Comparison of ENCODE assay signal across 8 mouse cellular contexts in genomic region chr6:113418441-113419198, GRCm38 (mm10). TPM values are rescaled to one million over a fixed set of nuclear protein-coding genes. Genes with fewer than 3 reads are reported as not detected.
DNase-seq lines count a peak whose midpoint lies in the region; ATAC-seq and TF ChIP-seq lines count a peak whose summit lies in the region.

No protein-coding gene starts in this region.

- H3K4me3 ChIP-seq in spleen, adult 2 months (ENCODE audit: extremely low read depth, insufficient read depth, insufficient read length): peak overlapping the region; percentile 73
- H3K4me3 ChIP-seq in forebrain, embryonic 15.5 days: peak overlapping the region; percentile 60
- H3K4me3 ChIP-seq in limb, embryonic 14.5 days (replicated peaks; ENCODE audit: low read length): peak overlapping the region; percentile 69
- H3K4me3 ChIP-seq in neural tube, embryonic 14.5 days (ENCODE audit: low read depth, low read length): peak overlapping the region; percentile 54

- H3K9ac ChIP-seq in forebrain, embryonic 15.5 days (replicated peaks): peak overlapping the region; percentile 75
- peak overlapping the region; percentile 72 for H3K9ac ChIP-seq in limb, embryonic 14.5 days (ENCODE audit: low read depth, low read length, severe bottlenecking)
- peak overlapping the region; percentile 58 for H3K9ac ChIP-seq in neural tube, embryonic 14.5 days (replicated peaks; ENCODE audit: low read depth, low read length)

- peak; percentile 17 for DNase-seq in embryo, embryonic 11 days
- no peak for DNase-seq in embryo, embryonic 9.5 days (ENCODE audit: extremely low spot score)
- peak in 1 of 2 experiments; percentile 19 for DNase-seq in spleen, adult 2 months (ENCODE audit: low read depth in 1 of 2, low spot score in 2 of 2)
- DNase-seq in spleen, adult 18-20 months: no peak
- DNase-seq in limb, embryonic 14.5 days (ENCODE audit: low spot score): no peak
- DNase-seq in spleen, postnatal 36 days (ENCODE audit: low spot score in 2 of 2): no peak

- no peak overlapping the region for H3K27ac ChIP-seq in spleen, adult 2 months (ENCODE audit: insufficient read depth, low read length)
- H3K27ac ChIP-seq in forebrain, embryonic 15.5 days (replicated peaks): peak overlapping the region; percentile 24; the same call in 1 of the 2 replicates
- H3K27ac ChIP-seq in limb, embryonic 14.5 days (replicated peaks; ENCODE audit: low read depth, low read length): peak overlapping the region; percentile 43; the same call in 1 of the 2 replicates
- H3K27ac ChIP-seq in neural tube, embryonic 14.5 days (ENCODE audit: low read depth, low read length): no peak overlapping the region; the same call in 1 of the 2 replicates

- H3K27me3 ChIP-seq in spleen, adult 2 months (ENCODE audit: control insufficient read depth, insufficient read depth, low read length): no peaks in the 10 kb centered on the region
- no peaks in the 10 kb centered on the region for H3K27me3 ChIP-seq in forebrain, embryonic 15.5 days
- H3K27me3 ChIP-seq in limb, embryonic 14.5 days (ENCODE audit: control insufficient read depth, insufficient read depth, low read length): no peaks in the 10 kb centered on the region
- no peaks in the 10 kb centered on the region for H3K27me3 ChIP-seq in neural tube, embryonic 14.5 days (ENCODE audit: control insufficient read depth, insufficient read depth, low read length)

- no peak for TF ChIP-seq POLR2A in spleen, adult 2 months (IDR thresholded peaks at IDR 0.05; ENCODE audit: low read depth, low read length)
- TF ChIP-seq POLR2A in limb, embryonic 14.5 days (IDR thresholded peaks at IDR 0.05; ENCODE audit: borderline replicate concordance, extremely low read depth, insufficient read depth, insufficient read length): no peak

- TF ChIP-seq CTCF in spleen, adult 2 months (IDR thresholded peaks at IDR 0.05; ENCODE audit: extremely low read depth, insufficient read depth, insufficient read length, insufficient replicate concordance): no peak

- H3K36me3 ChIP-seq in spleen, adult 2 months (ENCODE audit: control insufficient read depth, insufficient read depth, low read length): no peaks in the 10 kb centered on the region
- no peaks in the 10 kb centered on the region; the same call in 1 of the 2 replicates for H3K36me3 ChIP-seq in forebrain, embryonic 15.5 days
- peaks cover 19% of the 10 kb centered on the region for H3K36me3 ChIP-seq in limb, embryonic 14.5 days (ENCODE audit: control insufficient read depth, insufficient read depth, low read length)
- H3K36me3 ChIP-seq in neural tube, embryonic 14.5 days (ENCODE audit: control insufficient read depth, insufficient read depth, low read length): peaks cover 4% of the 10 kb centered on the region; the same call in 1 of the 2 replicates

- H3K4me2 ChIP-seq in forebrain, embryonic 15.5 days (replicated peaks): peak overlapping the region; percentile 90
- peak overlapping the region; percentile 90 for H3K4me2 ChIP-seq in limb, embryonic 14.5 days (replicated peaks; ENCODE audit: low read depth, low read length, severe bottlenecking)
- H3K4me2 ChIP-seq in neural tube, embryonic 14.5 days (ENCODE audit: low read depth, low read length): peak overlapping the region; percentile 95

- H3K9me3 ChIP-seq in forebrain, embryonic 15.5 days: no peaks in the 10 kb centered on the region
- H3K9me3 ChIP-seq in limb, embryonic 14.5 days (ENCODE audit: control insufficient read depth, low read length): no peaks in the 10 kb centered on the region
- H3K9me3 ChIP-seq in neural tube, embryonic 14.5 days (ENCODE audit: control insufficient read depth, low read length): no peaks in the 10 kb centered on the region

- 14% methylated on average over 16 of the region's 16 CpGs for WGBS in spleen, adult 2 months
- WGBS in forebrain, embryonic 15.5 days: 15% methylated on average over 16 of the region's 16 CpGs
- WGBS in limb, embryonic 14.5 days: 11% methylated on average over 16 of the region's 16 CpGs
- 15% methylated on average over 16 of the region's 16 CpGs for WGBS in neural tube, embryonic 14.5 days

- ATAC-seq in forebrain, embryonic 15.5 days (replicated peaks): peak; percentile 69
- ATAC-seq in limb, embryonic 14.5 days (ENCODE audit: low FRiP score, low read depth): peak; percentile 53
- peak; percentile 66 for ATAC-seq in neural tube, embryonic 14.5 days (ENCODE audit: low read depth)

- peaks cover 7% of the 10 kb centered on the region; the same call in 1 of the 2 replicates for H3K4me1 ChIP-seq in spleen, adult 2 months (ENCODE audit: control insufficient read depth, insufficient read depth, insufficient read length)
- H3K4me1 ChIP-seq in forebrain, embryonic 15.5 days: peaks cover 16% of the 10 kb centered on the region
- peaks cover 7% of the 10 kb centered on the region for H3K4me1 ChIP-seq in limb, embryonic 14.5 days (ENCODE audit: control insufficient read depth, insufficient read depth, low read length)
- H3K4me1 ChIP-seq in neural tube, embryonic 14.5 days (ENCODE audit: control insufficient read depth, insufficient read depth, low read length): peaks cover 11% of the 10 kb centered on the region

RNA-seq across cellular contexts. Expression of gene Rpusd3, which starts 0.5 kb away (rescaled TPM):
- polyA plus RNA-seq in spleen, adult 2 months (2012; rRNA removed): 29.2 and 53.2 TPM in 2 replicates
- polyA plus RNA-seq in forebrain, embryonic 15.5 days (2015; fragmentation: Nextera tagmentation; extraction: Ambion mirVana): 14.8 and 23.3 TPM in 2 replicates
- 38.9 and 46.2 TPM in 2 replicates for polyA plus RNA-seq in limb, embryonic 14.5 days (2012; rRNA removed)
- 20.9 and 25.1 TPM in 2 replicates for polyA plus RNA-seq in limb, embryonic 14.5 days (2014; fragmentation: Nextera tagmentation; extraction: Ambion mirVana)
- 19.7 and 23.6 TPM in 2 replicates for polyA plus RNA-seq in neural tube, embryonic 14.5 days (2014; fragmentation: Nextera tagmentation; extraction: Ambion mirVana)

RNA-seq across cellular contexts. Expression of gene Cidec, which starts 16.9 kb away (rescaled TPM):
- polyA plus RNA-seq in spleen, adult 2 months (2012; rRNA removed): 4.7 and 7.8 TPM in 2 replicates
- not detected in 2 replicates for polyA plus RNA-seq in forebrain, embryonic 15.5 days (2015; fragmentation: Nextera tagmentation; extraction: Ambion mirVana)
- polyA plus RNA-seq in limb, embryonic 14.5 days (2012; rRNA removed): 0.11 and 0.37 TPM in 2 replicates
- not detected in 2 replicates for polyA plus RNA-seq in limb, embryonic 14.5 days (2014; fragmentation: Nextera tagmentation; extraction: Ambion mirVana)
- not detected in 2 replicates for polyA plus RNA-seq in neural tube, embryonic 14.5 days (2014; fragmentation: Nextera tagmentation; extraction: Ambion mirVana)

RNA-seq across cellular contexts. Expression of gene Jagn1, which starts 23.7 kb away (rescaled TPM):
- 32.2 and 33.6 TPM in 2 replicates for polyA plus RNA-seq in spleen, adult 2 months (2012; rRNA removed)
- polyA plus RNA-seq in forebrain, embryonic 15.5 days (2015; fragmentation: Nextera tagmentation; extraction: Ambion mirVana): 89.2 and 93.1 TPM in 2 replicates
- 61.0 and 74.5 TPM in 2 replicates for polyA plus RNA-seq in limb, embryonic 14.5 days (2012; rRNA removed)
- 80.5 and 82.8 TPM in 2 replicates for polyA plus RNA-seq in limb, embryonic 14.5 days (2014; fragmentation: Nextera tagmentation; extraction: Ambion mirVana)
- 91.1 and 96.4 TPM in 2 replicates for polyA plus RNA-seq in neural tube, embryonic 14.5 days (2014; fragmentation: Nextera tagmentation; extraction: Ambion mirVana)

RNA-seq across cellular contexts. Expression of gene Ttll3, which starts 29.6 kb away (rescaled TPM):
- 20.9 and 21.2 TPM in 2 replicates for polyA plus RNA-seq in spleen, adult 2 months (2012; rRNA removed)
- polyA plus RNA-seq in forebrain, embryonic 15.5 days (2015; fragmentation: Nextera tagmentation; extraction: Ambion mirVana): 7.6 and 8.1 TPM in 2 replicates
- 21.4 and 26.1 TPM in 2 replicates for polyA plus RNA-seq in limb, embryonic 14.5 days (2012; rRNA removed)
- 2.3 and 4.8 TPM in 2 replicates for polyA plus RNA-seq in limb, embryonic 14.5 days (2014; fragmentation: Nextera tagmentation; extraction: Ambion mirVana)
- polyA plus RNA-seq in neural tube, embryonic 14.5 days (2014; fragmentation: Nextera tagmentation; extraction: Ambion mirVana): 8.9 and 9.1 TPM in 2 replicates

RNA-seq across cellular contexts. Expression of gene Il17re, which starts 39.7 kb away (rescaled TPM):
- 0.61 and 1.3 TPM in 2 replicates for polyA plus RNA-seq in spleen, adult 2 months (2012; rRNA removed)
- polyA plus RNA-seq in forebrain, embryonic 15.5 days (2015; fragmentation: Nextera tagmentation; extraction: Ambion mirVana): not detected in 2 replicates
- 6.7 and 9.6 TPM in 2 replicates for polyA plus RNA-seq in limb, embryonic 14.5 days (2012; rRNA removed)
- 7.9 and 9.2 TPM in 2 replicates for polyA plus RNA-seq in limb, embryonic 14.5 days (2014; fragmentation: Nextera tagmentation; extraction: Ambion mirVana)
- 0.21 and 0.28 TPM in 2 replicates for polyA plus RNA-seq in neural tube, embryonic 14.5 days (2014; fragmentation: Nextera tagmentation; extraction: Ambion mirVana)

Comparison
In these comparisons a context has a peak if more than half of its experiments do, and no peak if none do; other contexts are left out.
1. H3K27ac ChIP-seq: peak in forebrain, embryonic 15.5 days (single experiment) and limb, embryonic 14.5 days (single experiment); none in spleen, adult 2 months (single experiment) and neural tube, embryonic 14.5 days (single experiment).
2. Peak in every context shown above with its lines, with median percentiles within 50 percentile points of each other: H3K4me3 ChIP-seq, ATAC-seq, H3K4me2 ChIP-seq and H3K9ac ChIP-seq.